In genomic region chr1:56920472-56920871, GRCm38 (mm10) we compare ENCODE assay signal across 13 mouse cellular contexts.
"Had no signal": no experiment of that assay in that cellular context is flagged by ENCODE, and none has a peak within 500 bp of the region (broad histone marks: within the 10 kb centered on the region; RNA-seq: fewer than 3 reads in every experiment).

No protein-coding gene starts in this region.

- H3K4me2 ChIP-seq: limb, embryonic 15.5 days; liver, embryonic 12.5 days; lung, embryonic 15.5 days; midbrain, embryonic 11.5 days; midbrain, embryonic 15.5 days; neural tube, embryonic 12.5 days had no signal

- H3K27me3 ChIP-seq: limb, embryonic 15.5 days; liver, embryonic 12.5 days; lung, embryonic 15.5 days; megakaryocyte, embryonic 14.5 days; midbrain, embryonic 15.5 days; neural tube, embryonic 12.5 days had no signal

- ATAC-seq: liver, embryonic 12.5 days; midbrain, embryonic 15.5 days had no signal

- H3K9ac ChIP-seq: limb, embryonic 15.5 days; liver, embryonic 12.5 days; lung, embryonic 15.5 days; midbrain, embryonic 15.5 days; neural tube, embryonic 12.5 days had no signal

- H3K36me3 ChIP-seq: limb, embryonic 15.5 days; liver, embryonic 12.5 days; lung, embryonic 15.5 days; midbrain, embryonic 15.5 days; neural tube, embryonic 12.5 days had no signal

- H3K9me3 ChIP-seq: limb, embryonic 15.5 days; liver, embryonic 12.5 days; lung, embryonic 15.5 days; megakaryocyte, embryonic 14.5 days; midbrain, embryonic 15.5 days; neural tube, embryonic 12.5 days had no signal

- DNase-seq: kidney, adult 9 months; kidney, postnatal 36 days; lung, postnatal 14 days; thymus, postnatal 4 days had no signal

- H3K4me3 ChIP-seq: limb, embryonic 15.5 days; liver, embryonic 12.5 days; lung, embryonic 15.5 days; megakaryocyte, embryonic 14.5 days; midbrain, embryonic 15.5 days; neural tube, embryonic 12.5 days had no signal

- H3K27ac ChIP-seq: kidney, postnatal 0 days; limb, embryonic 15.5 days; liver, embryonic 12.5 days; lung, embryonic 15.5 days; macrophage; midbrain, embryonic 15.5 days; neural tube, embryonic 12.5 days had no signal

- H3K4me1 ChIP-seq: limb, embryonic 15.5 days; liver, embryonic 12.5 days; lung, embryonic 15.5 days; megakaryocyte, embryonic 14.5 days; midbrain, embryonic 15.5 days; neural tube, embryonic 12.5 days had no signal
